Mouse (Mus musculus): ENCODE data around the gene Cacna2d3. TPM values are rescaled to one million over a fixed set of nuclear protein-coding genes. Genes with fewer than 3 reads are reported as not detected.

Gene Cacna2d3
- polyA plus RNA-seq, 1 experiment from 2014 or later = 16.2 TPM

- no peak overlapping the region for H3K9ac ChIP-seq (ENCODE audit: low read length)
- H3K27ac ChIP-seq (ENCODE audit: low read depth, low read length) = no peak overlapping the region
- no peaks in the 10 kb centered on the region; the same call in 1 of the 2 replicates for H3K4me1 ChIP-seq (ENCODE audit: control insufficient read depth, insufficient read depth, low read length)
- ATAC-seq (ENCODE audit: low FRiP score) (no peak), DNase-seq (ENCODE audit: low spot score, missing footprints) (no peak)
- H3K36me3 ChIP-seq (ENCODE audit: control insufficient read depth, insufficient read depth, low read length) = no peaks in the 10 kb centered on the region
- no peak overlapping the region for H3K4me3 ChIP-seq (ENCODE audit: low read depth, low read length)
- H3K4me2 ChIP-seq = no peak overlapping the region
- no peaks in the 10 kb centered on the region for H3K27me3 ChIP-seq (ENCODE audit: control insufficient read depth, insufficient read depth, low read length)
- whole genome bisulfite sequencing = 87% methylated on average over 9 of the region's 9 CpGs
- no peaks in the 10 kb centered on the region for H3K9me3 ChIP-seq (ENCODE audit: control insufficient read depth, low read length)
Measured at GRCm38 (mm10) chr14:29305623-29306022, 416.0 kb downstream of the Cacna2d3 start.

DNA sequence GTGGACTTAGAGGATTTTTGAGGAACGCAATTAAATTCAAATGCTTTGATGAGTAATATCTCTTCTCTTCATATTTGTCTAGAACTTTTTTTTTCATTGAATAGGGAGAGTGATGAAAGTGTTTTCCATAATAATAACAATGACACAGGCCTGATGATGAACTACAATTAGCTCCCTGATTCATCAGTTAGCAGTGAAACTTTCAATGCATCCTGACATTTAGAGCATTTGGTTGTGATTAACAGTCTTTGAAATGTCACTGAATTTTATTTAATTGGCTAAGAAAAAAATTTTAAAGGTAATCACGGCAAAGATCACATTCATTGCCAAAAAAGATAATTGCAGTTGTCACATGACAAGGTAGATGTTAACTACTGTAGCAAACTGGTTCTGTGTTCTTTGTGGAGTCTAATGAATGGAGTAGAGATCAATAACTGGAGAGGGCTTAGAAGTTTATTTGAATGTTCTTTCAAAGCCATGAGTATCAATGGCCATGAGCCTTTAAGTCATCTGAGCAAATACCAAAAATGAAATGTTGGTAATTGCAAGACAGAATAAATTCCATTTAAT, 425.4 kb downstream of the Cacna2d3 start:
- DNase-seq (ENCODE audit: low spot score, missing footprints) = no peak
- Histone ChIP-seq H3K27ac (ENCODE audit: low read depth, low read length) (no peak overlapping the region), H3K4me1 (ENCODE audit: control insufficient read depth, insufficient read depth, low read length) (no peaks in the 10 kb centered on the region), H3K4me3 (ENCODE audit: low read depth, low read length) (no peak overlapping the region), H3K36me3 (ENCODE audit: control insufficient read depth, insufficient read depth, low read length) (no peaks in the 10 kb centered on the region), H3K9ac (ENCODE audit: low read length) (no peak overlapping the region), H3K27me3 (ENCODE audit: control insufficient read depth, insufficient read depth, low read length) (no peaks in the 10 kb centered on the region), H3K9me3 (ENCODE audit: control insufficient read depth, low read length) (no peaks in the 10 kb centered on the region), H3K4me2 (no peak overlapping the region)
- no peak for ATAC-seq (ENCODE audit: low FRiP score)
- WGBS = 87% methylated on average over 2 of the region's 2 CpGs

DNA sequence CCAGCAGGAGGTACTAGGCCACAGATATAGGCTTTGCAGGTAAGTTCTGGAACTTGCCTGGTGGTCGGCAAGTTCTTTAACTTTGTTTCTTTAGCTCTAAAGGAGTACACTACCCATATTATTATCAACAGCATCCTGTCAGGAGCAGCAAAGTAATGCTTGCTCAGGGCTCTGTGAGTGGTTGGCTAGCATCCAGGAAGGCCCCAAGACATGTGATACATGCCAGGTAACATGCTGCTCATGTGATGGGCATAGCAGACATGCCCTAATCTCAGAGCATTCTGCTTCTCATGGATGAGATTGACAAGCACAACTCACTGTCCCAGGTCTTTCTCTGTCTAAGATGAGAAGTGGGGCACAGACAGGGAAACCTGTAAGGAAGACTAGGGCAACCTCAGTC, 442.8 kb downstream of the Cacna2d3 start:
- no peak overlapping the region for H3K9ac ChIP-seq (ENCODE audit: low read length)
- ATAC-seq (ENCODE audit: low FRiP score) (no peak), DNase-seq (ENCODE audit: low spot score, missing footprints) (no peak)
- no peaks in the 10 kb centered on the region for H3K4me1 ChIP-seq (ENCODE audit: control insufficient read depth, insufficient read depth, low read length)
- no peaks in the 10 kb centered on the region for H3K27me3 ChIP-seq (ENCODE audit: control insufficient read depth, insufficient read depth, low read length)
- 97% methylated on average over 1 of the region's 1 CpGs for WGBS
- H3K9me3 ChIP-seq (ENCODE audit: control insufficient read depth, low read length) = no peaks in the 10 kb centered on the region
- H3K36me3 ChIP-seq (ENCODE audit: control insufficient read depth, insufficient read depth, low read length) = no peaks in the 10 kb centered on the region
- H3K27ac ChIP-seq (ENCODE audit: low read depth, low read length) = no peak overlapping the region
- H3K4me3 ChIP-seq (ENCODE audit: low read depth, low read length) = no peak overlapping the region
- H3K4me2 ChIP-seq = no peak overlapping the region

DNA sequence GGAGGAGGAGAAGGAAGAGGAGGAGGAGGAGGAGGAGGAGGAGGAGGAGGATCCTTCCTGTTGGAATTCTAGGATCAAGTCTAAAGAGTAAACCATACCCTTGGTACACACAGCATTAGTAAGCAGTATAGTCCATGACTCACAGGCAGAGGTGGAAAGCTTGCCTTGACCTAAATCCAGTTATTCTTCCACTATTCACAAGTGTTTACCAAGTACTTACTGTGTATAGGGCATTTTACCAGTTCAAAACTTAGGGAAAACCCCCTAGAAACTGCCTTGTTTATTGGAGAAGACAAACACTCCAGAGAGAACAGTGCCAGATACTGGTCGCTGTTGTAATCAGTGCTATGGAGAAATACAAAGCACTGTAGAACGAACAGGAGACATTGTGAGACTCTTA, 443.3 kb downstream of the Cacna2d3 start:
- Histone ChIP-seq H3K27ac (ENCODE audit: low read depth, low read length) (no peak overlapping the region), H3K9me3 (ENCODE audit: control insufficient read depth, low read length) (no peaks in the 10 kb centered on the region), H3K27me3 (ENCODE audit: control insufficient read depth, insufficient read depth, low read length) (no peaks in the 10 kb centered on the region), H3K4me2 (no peak overlapping the region), H3K9ac (ENCODE audit: low read length) (no peak overlapping the region), H3K4me1 (ENCODE audit: control insufficient read depth, insufficient read depth, low read length) (no peaks in the 10 kb centered on the region), H3K4me3 (ENCODE audit: low read depth, low read length) (no peak overlapping the region), H3K36me3 (ENCODE audit: control insufficient read depth, insufficient read depth, low read length) (no peaks in the 10 kb centered on the region)
- DNase-seq (ENCODE audit: low spot score, missing footprints) = no peak
- no peak for ATAC-seq (ENCODE audit: low FRiP score)
- WGBS = 83% methylated on average over 2 of the region's 2 CpGs

DNA sequence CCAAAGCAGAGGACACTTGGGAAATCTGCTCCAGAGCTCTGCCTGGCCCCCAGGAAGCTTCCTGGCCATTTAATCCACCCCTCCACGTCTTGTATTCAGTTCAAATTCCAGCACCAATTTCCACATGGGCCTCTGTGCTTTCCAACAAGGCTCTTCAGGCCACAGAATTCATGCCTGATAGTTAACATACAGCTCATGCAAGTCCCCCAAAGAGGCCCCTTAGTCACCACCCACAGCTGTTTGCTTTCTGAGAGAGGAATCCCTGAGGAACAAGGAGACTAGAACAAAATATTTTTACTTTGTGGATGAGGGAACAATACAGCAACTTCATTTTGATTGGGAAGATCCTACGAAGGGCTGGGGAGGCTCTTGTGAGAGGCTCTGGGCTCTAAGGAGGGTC, 444.0 kb downstream of the Cacna2d3 start:
- ATAC-seq (ENCODE audit: low FRiP score) (no peak), DNase-seq (ENCODE audit: low spot score, missing footprints) (no peak)
- WGBS = 66% methylated on average over 2 of the region's 2 CpGs
- Histone ChIP-seq H3K9ac (ENCODE audit: low read length) (no peak overlapping the region), H3K27ac (ENCODE audit: low read depth, low read length) (no peak overlapping the region), H3K4me3 (ENCODE audit: low read depth, low read length) (no peak overlapping the region), H3K36me3 (ENCODE audit: control insufficient read depth, insufficient read depth, low read length) (no peaks in the 10 kb centered on the region), H3K27me3 (ENCODE audit: control insufficient read depth, insufficient read depth, low read length) (no peaks in the 10 kb centered on the region), H3K9me3 (ENCODE audit: control insufficient read depth, low read length) (no peaks in the 10 kb centered on the region), H3K4me2 (no peak overlapping the region), H3K4me1 (ENCODE audit: control insufficient read depth, insufficient read depth, low read length) (no peaks in the 10 kb centered on the region)

DNA sequence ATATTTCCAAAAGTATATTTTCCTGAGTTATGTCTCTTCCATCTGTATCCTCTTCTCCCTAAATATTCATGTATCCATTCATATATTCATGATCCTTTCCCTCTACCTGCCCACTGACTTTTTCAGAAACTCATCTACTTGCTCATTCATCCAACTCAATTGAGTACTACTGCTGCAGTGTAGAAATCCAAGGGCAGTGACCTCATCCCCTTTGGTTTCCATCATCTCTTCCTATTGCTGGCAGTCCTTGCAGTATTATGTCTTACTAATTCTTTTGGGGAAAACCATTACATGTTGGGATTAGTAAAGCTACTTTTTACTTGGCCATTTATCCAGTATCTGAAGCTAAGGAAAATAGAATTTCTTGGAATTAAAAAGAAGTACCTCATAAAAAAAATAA, 447.8 kb downstream of the Cacna2d3 start:
- Histone ChIP-seq H3K27ac (ENCODE audit: low read depth, low read length) (no peak overlapping the region), H3K27me3 (ENCODE audit: control insufficient read depth, insufficient read depth, low read length) (no peaks in the 10 kb centered on the region), H3K9me3 (ENCODE audit: control insufficient read depth, low read length) (no peaks in the 10 kb centered on the region), H3K4me2 (no peak overlapping the region), H3K36me3 (ENCODE audit: control insufficient read depth, insufficient read depth, low read length) (no peaks in the 10 kb centered on the region), H3K4me1 (ENCODE audit: control insufficient read depth, insufficient read depth, low read length) (peaks cover 8% of the 10 kb centered on the region), H3K9ac (ENCODE audit: low read length) (no peak overlapping the region), H3K4me3 (ENCODE audit: low read depth, low read length) (no peak overlapping the region)
- ATAC-seq (ENCODE audit: low FRiP score) (no peak), DNase-seq (ENCODE audit: low spot score, missing footprints) (no peak)

DNA sequence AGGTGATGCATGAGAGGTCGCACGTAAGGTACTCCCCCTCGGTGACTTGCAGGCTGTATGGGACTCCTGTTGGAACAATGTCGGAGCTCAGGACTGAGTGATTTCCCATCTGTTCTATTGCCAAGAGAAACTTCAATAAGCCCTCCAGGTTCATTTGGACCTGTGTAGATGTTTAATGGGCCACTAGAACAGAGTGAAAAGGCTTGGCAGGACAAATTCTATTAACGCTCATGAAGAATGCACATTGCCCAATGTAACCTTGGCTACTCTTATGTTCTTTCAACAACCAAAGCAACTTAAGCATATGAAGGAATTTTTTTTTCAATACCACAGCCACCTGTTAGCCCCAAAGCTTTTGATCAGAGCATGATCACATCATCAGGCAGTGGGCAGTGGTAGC, 451.1 kb downstream of the Cacna2d3 start:
- H3K9me3 ChIP-seq (ENCODE audit: control insufficient read depth, low read length) = no peaks in the 10 kb centered on the region
- no peak overlapping the region for H3K4me3 ChIP-seq (ENCODE audit: low read depth, low read length)
- H3K36me3 ChIP-seq (ENCODE audit: control insufficient read depth, insufficient read depth, low read length) = no peaks in the 10 kb centered on the region
- no peaks in the 10 kb centered on the region for H3K27me3 ChIP-seq (ENCODE audit: control insufficient read depth, insufficient read depth, low read length)
- ATAC-seq (ENCODE audit: low FRiP score) = no peak
- no peak overlapping the region for H3K27ac ChIP-seq (ENCODE audit: low read depth, low read length)
- 87% methylated on average over 5 of the region's 5 CpGs for WGBS
- H3K9ac ChIP-seq (ENCODE audit: low read length) = no peak overlapping the region
- no peak for DNase-seq (ENCODE audit: low spot score, missing footprints)
- H3K4me2 ChIP-seq = no peak overlapping the region
- peaks cover 8% of the 10 kb centered on the region for H3K4me1 ChIP-seq (ENCODE audit: control insufficient read depth, insufficient read depth, low read length)

- ATAC-seq (ENCODE audit: low FRiP score) (no peak), DNase-seq (ENCODE audit: low spot score, missing footprints) (no peak)
- H3K27ac ChIP-seq (ENCODE audit: low read depth, low read length) = no peak overlapping the region
- H3K4me2 ChIP-seq = no peak overlapping the region
- peaks cover 8% of the 10 kb centered on the region for H3K4me1 ChIP-seq (ENCODE audit: control insufficient read depth, insufficient read depth, low read length)
- no peaks in the 10 kb centered on the region for H3K36me3 ChIP-seq (ENCODE audit: control insufficient read depth, insufficient read depth, low read length)
- 42% methylated on average over 2 of the region's 2 CpGs for WGBS
- H3K9ac ChIP-seq (ENCODE audit: low read length) = peak overlapping the region; percentile 17; the same call in 1 of the 2 replicates
- no peaks in the 10 kb centered on the region for H3K27me3 ChIP-seq (ENCODE audit: control insufficient read depth, insufficient read depth, low read length)
- H3K9me3 ChIP-seq (ENCODE audit: control insufficient read depth, low read length) = no peaks in the 10 kb centered on the region
- no peak overlapping the region for H3K4me3 ChIP-seq (ENCODE audit: low read depth, low read length)
Measured at GRCm38 (mm10) chr14:29269816-29270215, 451.8 kb downstream of the Cacna2d3 start.

DNA sequence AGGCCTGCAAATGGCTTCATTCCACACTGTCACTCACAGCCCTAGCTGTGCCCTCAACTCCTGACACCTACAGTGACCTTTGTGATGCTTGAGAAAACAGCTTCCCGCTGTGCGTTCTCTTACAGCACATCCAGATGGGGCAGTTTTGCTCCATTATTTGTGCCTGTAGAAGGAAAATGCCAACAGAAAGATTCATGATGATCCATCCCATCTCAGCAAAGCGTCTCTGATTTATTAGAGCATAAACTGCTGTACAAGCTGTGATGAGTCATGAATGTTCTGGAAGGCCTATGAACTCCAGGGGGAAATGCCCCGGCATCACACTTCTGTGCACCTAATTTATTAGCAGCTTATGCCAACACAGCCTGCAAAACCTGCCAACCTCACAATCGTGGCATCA, 453.1 kb downstream of the Cacna2d3 start:
- ATAC-seq (ENCODE audit: low FRiP score) = no peak
- Histone ChIP-seq H3K9me3 (ENCODE audit: control insufficient read depth, low read length) (no peaks in the 10 kb centered on the region), H3K4me1 (ENCODE audit: control insufficient read depth, insufficient read depth, low read length) (peaks cover 8% of the 10 kb centered on the region), H3K4me2 (no peak overlapping the region), H3K27me3 (ENCODE audit: control insufficient read depth, insufficient read depth, low read length) (no peaks in the 10 kb centered on the region), H3K4me3 (ENCODE audit: low read depth, low read length) (no peak overlapping the region), H3K9ac (ENCODE audit: low read length) (no peak overlapping the region), H3K36me3 (ENCODE audit: control insufficient read depth, insufficient read depth, low read length) (no peaks in the 10 kb centered on the region), H3K27ac (ENCODE audit: low read depth, low read length) (no peak overlapping the region)
- DNase-seq (ENCODE audit: low spot score, missing footprints) = peak; percentile 86
- 64% methylated on average over 5 of the region's 5 CpGs for WGBS
